Mouse (Mus musculus) liver, postnatal 0 days (tissue): ENCODE results near the gene Lsm12.

Source experiments
- CTCF ChIP-seq: sonication (generic); IDR thresholded peaks from 2 replicates; pipeline ENCODE4 v1.5.1; 2016; ENCODE audit warnings: antibody characterized with exemption, low read depth
- EP300 ChIP-seq: IDR thresholded peaks from 2 replicates; pipeline ENCODE4 v1.6.1; 2016; ENCODE audit warnings: antibody characterized with exemption, low read depth, mild to moderate bottlenecking

DNA sequence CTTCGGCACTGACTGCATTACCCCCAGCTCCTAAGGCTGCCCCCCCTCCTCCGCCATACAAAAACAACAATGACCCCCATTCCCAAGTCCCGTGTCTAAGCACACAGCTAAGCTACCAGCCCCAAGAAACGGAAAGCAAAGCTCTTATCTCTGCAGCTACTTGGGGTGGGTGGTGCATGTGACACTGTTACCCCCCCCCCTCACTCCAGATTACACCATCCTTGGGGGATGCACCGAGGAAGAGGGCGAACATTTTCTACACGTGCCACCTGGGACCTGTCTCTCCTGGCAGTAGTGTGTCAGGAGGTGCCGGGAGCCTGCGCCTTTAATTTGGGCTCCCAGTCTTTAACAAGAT is 43.1 kb upstream of the Lsm12 start:
- no peak for TF ChIP-seq CTCF
- no peak for TF ChIP-seq EP300
